Mouse (Mus musculus): Measurements from ENCODE around the gene Naxd. TPM values are rescaled to one million over a fixed set of nuclear protein-coding genes. Genes with fewer than 3 reads are reported as not detected.

The Naxd gene
- polyA plus RNA-seq, 1 experiment from 2014 or later: 132 TPM

- Histone ChIP-seq H3K4me3 (ENCODE audit: low read length) (peak overlapping the region; percentile 95; the same call in 1 of the 2 replicates), H3K36me3 (ENCODE audit: insufficient read depth, low read length) (peaks cover 10% of the 10 kb centered on the region), H3K4me2 (replicated peaks; ENCODE audit: low read depth, low read length) (no peak overlapping the region), H3K4me1 (ENCODE audit: insufficient read depth, low read length) (peaks cover 18% of the 10 kb centered on the region), H3K9me3 (ENCODE audit: low read length) (no peaks in the 10 kb centered on the region), H3K9ac (replicated peaks; ENCODE audit: low read length) (peak overlapping the region; percentile 92; the same call in 1 of the 2 replicates), H3K27ac (ENCODE audit: low read length) (no peak overlapping the region), H3K27me3 (ENCODE audit: insufficient read depth, low read length) (no peaks in the 10 kb centered on the region)
- 85% methylated on average over 4 of the region's 4 CpGs for WGBS
- ATAC-seq (ENCODE audit: low FRiP score, low TSS enrichment): no peak
Measured at GRCm38 (mm10) chr8:11498786-11499485, 1.6 kb downstream of the Naxd start.

GRCm38 (mm10) chr8:11503476-11504232 lies 6.3 kb downstream of the Naxd start:
- Histone ChIP-seq H3K4me3 (ENCODE audit: low read length) (no peak overlapping the region), H3K4me1 (ENCODE audit: insufficient read depth, low read length) (peaks cover 3% of the 10 kb centered on the region), H3K27ac (ENCODE audit: low read length) (no peak overlapping the region), H3K36me3 (ENCODE audit: insufficient read depth, low read length) (peaks cover 36% of the 10 kb centered on the region), H3K9ac (replicated peaks; ENCODE audit: low read length) (no peak overlapping the region), H3K9me3 (ENCODE audit: low read length) (no peaks in the 10 kb centered on the region), H3K4me2 (replicated peaks; ENCODE audit: low read depth, low read length) (no peak overlapping the region), H3K27me3 (ENCODE audit: insufficient read depth, low read length) (no peaks in the 10 kb centered on the region)
- 83% methylated on average over 13 of the region's 13 CpGs for WGBS
- ATAC-seq (ENCODE audit: low FRiP score, low TSS enrichment): no peak

GRCm38 (mm10) chr8:11506074-11506473 lies 8.8 kb downstream of the Naxd start:
- Histone ChIP-seq H3K36me3 (ENCODE audit: insufficient read depth, low read length) (peaks cover 59% of the 10 kb centered on the region), H3K9ac (replicated peaks; ENCODE audit: low read length) (no peak overlapping the region)
- WGBS: 84% methylated on average over 14 of the region's 14 CpGs

GRCm38 (mm10) chr8:11506802-11507201 lies 9.5 kb downstream of the Naxd start:
- H3K4me2 ChIP-seq (replicated peaks; ENCODE audit: low read depth, low read length): no peak overlapping the region
- H3K9me3 ChIP-seq (ENCODE audit: low read length): no peaks in the 10 kb centered on the region
- H3K9ac ChIP-seq (replicated peaks; ENCODE audit: low read length): no peak overlapping the region
- WGBS: 67% methylated on average over 6 of the region's 6 CpGs
- ATAC-seq (ENCODE audit: low FRiP score, low TSS enrichment): peak; percentile 44; the same call in 1 of the 2 replicates
- H3K27ac ChIP-seq (ENCODE audit: low read length): no peak overlapping the region
- no peaks in the 10 kb centered on the region for H3K4me1 ChIP-seq (ENCODE audit: insufficient read depth, low read length)
- peaks cover 65% of the 10 kb centered on the region for H3K36me3 ChIP-seq (ENCODE audit: insufficient read depth, low read length)
- H3K27me3 ChIP-seq (ENCODE audit: insufficient read depth, low read length): no peaks in the 10 kb centered on the region
- H3K4me3 ChIP-seq (ENCODE audit: low read length): no peak overlapping the region

More at GRCm38 (mm10) chr8:11506074-11506473, 8.8 kb downstream of the Naxd start:
- Histone ChIP-seq H3K27ac (ENCODE audit: low read length) (no peak overlapping the region), H3K4me3 (ENCODE audit: low read length) (no peak overlapping the region), H3K27me3 (ENCODE audit: insufficient read depth, low read length) (no peaks in the 10 kb centered on the region), H3K4me1 (ENCODE audit: insufficient read depth, low read length) (no peaks in the 10 kb centered on the region), H3K9me3 (ENCODE audit: low read length) (no peaks in the 10 kb centered on the region), H3K4me2 (replicated peaks; ENCODE audit: low read depth, low read length) (no peak overlapping the region)
- ATAC-seq (ENCODE audit: low FRiP score, low TSS enrichment): no peak

- Histone ChIP-seq H3K36me3 (ENCODE audit: insufficient read depth, low read length) (peaks cover 77% of the 10 kb centered on the region), H3K4me1 (ENCODE audit: insufficient read depth, low read length) (no peaks in the 10 kb centered on the region), H3K27ac (ENCODE audit: low read length) (no peak overlapping the region), H3K4me2 (replicated peaks; ENCODE audit: low read depth, low read length) (no peak overlapping the region), H3K9me3 (ENCODE audit: low read length) (no peaks in the 10 kb centered on the region), H3K4me3 (ENCODE audit: low read length) (no peak overlapping the region), H3K27me3 (ENCODE audit: insufficient read depth, low read length) (no peaks in the 10 kb centered on the region), H3K9ac (replicated peaks; ENCODE audit: low read length) (no peak overlapping the region)
- 76% methylated on average over 10 of the region's 10 CpGs for WGBS
- no peak for ATAC-seq (ENCODE audit: low FRiP score, low TSS enrichment)
Measured at GRCm38 (mm10) chr8:11508880-11509279, 11.6 kb downstream of the Naxd start.

GRCm38 (mm10) chr8:11510971-11511370 lies 13.7 kb downstream of the Naxd start:
- Histone ChIP-seq H3K9me3 (ENCODE audit: low read length) (no peaks in the 10 kb centered on the region), H3K27me3 (ENCODE audit: insufficient read depth, low read length) (no peaks in the 10 kb centered on the region), H3K4me2 (replicated peaks; ENCODE audit: low read depth, low read length) (no peak overlapping the region), H3K27ac (ENCODE audit: low read length) (no peak overlapping the region), H3K4me3 (ENCODE audit: low read length) (no peak overlapping the region), H3K36me3 (ENCODE audit: insufficient read depth, low read length) (peaks cover 80% of the 10 kb centered on the region), H3K9ac (replicated peaks; ENCODE audit: low read length) (no peak overlapping the region), H3K4me1 (ENCODE audit: insufficient read depth, low read length) (no peaks in the 10 kb centered on the region)
- no peak for ATAC-seq (ENCODE audit: low FRiP score, low TSS enrichment)
- 90% methylated on average over 5 of the region's 5 CpGs for WGBS

- Histone ChIP-seq H3K4me3 (ENCODE audit: low read length) (no peak overlapping the region), H3K4me2 (replicated peaks; ENCODE audit: low read depth, low read length) (no peak overlapping the region), H3K4me1 (ENCODE audit: insufficient read depth, low read length) (no peaks in the 10 kb centered on the region), H3K9ac (replicated peaks; ENCODE audit: low read length) (no peak overlapping the region), H3K9me3 (ENCODE audit: low read length) (no peaks in the 10 kb centered on the region), H3K27ac (ENCODE audit: low read length) (no peak overlapping the region), H3K27me3 (ENCODE audit: insufficient read depth, low read length) (no peaks in the 10 kb centered on the region), H3K36me3 (ENCODE audit: insufficient read depth, low read length) (peaks cover 79% of the 10 kb centered on the region)
- WGBS: 90% methylated on average over 9 of the region's 9 CpGs
- no peak for ATAC-seq (ENCODE audit: low FRiP score, low TSS enrichment)
Measured at GRCm38 (mm10) chr8:11512711-11513110, 15.4 kb downstream of the Naxd start.

- Histone ChIP-seq H3K4me2 (replicated peaks; ENCODE audit: low read depth, low read length) (no peak overlapping the region), H3K9me3 (ENCODE audit: low read length) (no peaks in the 10 kb centered on the region), H3K4me3 (ENCODE audit: low read length) (no peak overlapping the region), H3K27me3 (ENCODE audit: insufficient read depth, low read length) (no peaks in the 10 kb centered on the region), H3K9ac (replicated peaks; ENCODE audit: low read length) (no peak overlapping the region), H3K4me1 (ENCODE audit: insufficient read depth, low read length) (no peaks in the 10 kb centered on the region), H3K36me3 (ENCODE audit: insufficient read depth, low read length) (peaks cover 79% of the 10 kb centered on the region), H3K27ac (ENCODE audit: low read length) (no peak overlapping the region)
- 90% methylated on average over 5 of the region's 5 CpGs for WGBS
- ATAC-seq (ENCODE audit: low FRiP score, low TSS enrichment): no peak
Measured at GRCm38 (mm10) chr8:11513247-11513646, 15.9 kb downstream of the Naxd start.

- H3K9me3 ChIP-seq (ENCODE audit: low read length): no peaks in the 10 kb centered on the region
- no peak overlapping the region for H3K4me3 ChIP-seq (ENCODE audit: low read length)
- no peaks in the 10 kb centered on the region for H3K27me3 ChIP-seq (ENCODE audit: insufficient read depth, low read length)
- no peaks in the 10 kb centered on the region for H3K4me1 ChIP-seq (ENCODE audit: insufficient read depth, low read length)
- H3K36me3 ChIP-seq (ENCODE audit: insufficient read depth, low read length): peaks cover 55% of the 10 kb centered on the region
- H3K4me2 ChIP-seq (replicated peaks; ENCODE audit: low read depth, low read length): no peak overlapping the region
- 92% methylated on average over 9 of the region's 9 CpGs for WGBS
- ATAC-seq (ENCODE audit: low FRiP score, low TSS enrichment): no peak
- no peak overlapping the region for H3K27ac ChIP-seq (ENCODE audit: low read length)
- no peak overlapping the region for H3K9ac ChIP-seq (replicated peaks; ENCODE audit: low read length)
Measured at GRCm38 (mm10) chr8:11516292-11516691, 19.0 kb downstream of the Naxd start.

Data from kidney, embryonic 16.5 days (tissue).